Mouse (Mus musculus): ENCODE results near the gene Ntng1. TPM values are rescaled to one million over a fixed set of nuclear protein-coding genes. Genes with fewer than 3 reads are reported as not detected.

Gene Ntng1
- polyA plus RNA-seq, 1 experiment from 2014 or later = 0.94 TPM

GRCm38 (mm10) chr3:109871986-109872385 lies 271.8 kb downstream of the Ntng1 start:
- H3K27ac ChIP-seq = no peak overlapping the region
- WGBS = 90% methylated on average over 17 of the region's 17 CpGs

DNA sequence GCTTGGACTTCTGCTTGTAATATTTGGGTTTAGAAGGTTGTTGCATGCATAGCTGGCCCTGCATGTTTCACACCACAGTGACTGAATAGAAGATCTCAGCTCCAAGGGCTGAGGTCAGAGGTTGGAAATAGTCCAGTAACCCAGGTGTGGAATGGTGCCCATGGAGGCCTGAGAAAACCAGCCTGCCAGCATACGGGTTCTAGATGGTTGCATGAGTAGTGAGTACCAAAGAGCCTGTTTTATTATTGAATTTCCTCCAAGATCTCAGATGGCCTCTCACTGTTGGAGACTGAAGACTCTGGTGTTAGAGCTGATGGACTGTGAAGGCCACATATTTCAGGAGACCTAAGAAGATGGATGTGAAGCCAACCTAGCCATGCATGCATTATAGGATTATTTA lies 285.5 kb downstream of the Ntng1 start:
- Histone ChIP-seq H3K27ac (no peak overlapping the region), H3K9me3 (replicated peaks) (no peaks in the 10 kb centered on the region), H3K36me3 (no peaks in the 10 kb centered on the region), H3K4me3 (no peak overlapping the region), H3K4me1 (no peaks in the 10 kb centered on the region), H3K27me3 (ENCODE audit: low read depth, poor library complexity, severe bottlenecking) (no peaks in the 10 kb centered on the region)
- no peak for DNase-seq (ENCODE audit: low spot score)
- 95% methylated on average over 1 of the region's 1 CpGs for WGBS

More at GRCm38 (mm10) chr3:109871986-109872385, 271.8 kb downstream of the Ntng1 start:
- Histone ChIP-seq H3K36me3 (no peaks in the 10 kb centered on the region), H3K9me3 (replicated peaks) (no peaks in the 10 kb centered on the region), H3K27me3 (ENCODE audit: low read depth, poor library complexity, severe bottlenecking) (peaks cover 6% of the 10 kb centered on the region; the same call in 1 of the 2 replicates), H3K4me1 (peaks cover 9% of the 10 kb centered on the region; the same call in 1 of the 2 replicates), H3K4me3 (no peak overlapping the region)
- DNase-seq (ENCODE audit: low spot score) = no peak

GRCm38 (mm10) chr3:109854449-109855155 lies 289.2 kb downstream of the Ntng1 start:
- DNase-seq (ENCODE audit: low spot score) = no peak
- no peak overlapping the region for H3K27ac ChIP-seq
- WGBS = 89% methylated on average over 9 of the region's 9 CpGs
- H3K4me1 ChIP-seq = no peaks in the 10 kb centered on the region
- no peak overlapping the region for H3K4me3 ChIP-seq
- H3K27me3 ChIP-seq (ENCODE audit: low read depth, poor library complexity, severe bottlenecking) = no peaks in the 10 kb centered on the region
- H3K36me3 ChIP-seq = no peaks in the 10 kb centered on the region
- no peaks in the 10 kb centered on the region for H3K9me3 ChIP-seq (replicated peaks)

DNA sequence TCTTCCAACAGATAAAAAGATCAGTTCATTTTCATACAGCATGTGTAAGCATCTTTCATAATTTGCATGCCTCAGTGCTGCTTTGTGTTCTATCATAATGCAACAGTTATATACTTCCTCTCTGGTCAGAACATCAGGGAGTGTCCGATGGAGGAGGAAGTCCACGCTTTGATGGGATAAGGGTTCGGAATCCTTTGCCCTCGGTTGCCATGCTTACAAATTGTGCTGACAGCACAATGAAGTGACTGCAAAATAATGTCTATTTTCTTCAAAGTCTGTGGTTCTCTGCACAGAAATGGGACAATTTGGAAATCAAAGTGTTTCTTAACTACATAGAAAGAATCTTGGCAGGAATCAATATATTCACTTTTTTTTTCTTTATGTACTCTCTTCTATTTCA lies 297.2 kb downstream of the Ntng1 start:
- H3K4me3 ChIP-seq = no peak overlapping the region
- no peak for DNase-seq (ENCODE audit: low spot score)
- WGBS = 74% methylated on average over 4 of the region's 4 CpGs
- H3K27ac ChIP-seq = no peak overlapping the region
- no peaks in the 10 kb centered on the region for H3K9me3 ChIP-seq (replicated peaks)
- H3K36me3 ChIP-seq = no peaks in the 10 kb centered on the region
- H3K4me1 ChIP-seq = no peaks in the 10 kb centered on the region
- H3K27me3 ChIP-seq (ENCODE audit: low read depth, poor library complexity, severe bottlenecking) = no peaks in the 10 kb centered on the region

DNA sequence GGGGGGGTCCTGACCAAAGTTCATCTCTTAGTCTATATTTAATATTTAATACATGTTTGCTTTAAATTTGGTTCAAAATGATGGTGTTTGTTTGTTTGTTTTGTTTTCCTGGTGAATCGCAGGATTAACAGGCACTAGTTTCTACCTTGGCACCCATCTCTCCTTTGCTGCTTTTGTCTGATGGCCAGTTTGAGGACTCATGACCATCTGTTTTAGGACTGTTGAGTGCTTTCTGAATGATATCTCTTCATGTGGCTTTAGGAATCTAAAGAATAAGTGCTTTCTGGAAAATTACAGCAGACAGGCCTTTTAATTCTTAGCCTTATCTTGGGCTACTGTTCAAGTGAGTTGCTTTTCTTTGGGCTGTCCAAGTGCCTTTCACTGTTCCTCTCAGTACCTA lies 318.0 kb downstream of the Ntng1 start:
- H3K4me3 ChIP-seq = no peak overlapping the region
- no peaks in the 10 kb centered on the region for H3K27me3 ChIP-seq (ENCODE audit: low read depth, poor library complexity, severe bottlenecking)
- H3K9me3 ChIP-seq (replicated peaks) = no peaks in the 10 kb centered on the region
- no peaks in the 10 kb centered on the region for H3K4me1 ChIP-seq
- H3K36me3 ChIP-seq = no peaks in the 10 kb centered on the region
- no peak for DNase-seq (ENCODE audit: low spot score)
- 98% methylated on average over 1 of the region's 1 CpGs for WGBS
- no peak overlapping the region for H3K27ac ChIP-seq

- Histone ChIP-seq H3K27me3 (ENCODE audit: low read depth, poor library complexity, severe bottlenecking) (no peaks in the 10 kb centered on the region), H3K4me1 (no peaks in the 10 kb centered on the region), H3K27ac (no peak overlapping the region), H3K9me3 (replicated peaks) (no peaks in the 10 kb centered on the region), H3K36me3 (no peaks in the 10 kb centered on the region), H3K4me3 (no peak overlapping the region)
- DNase-seq (ENCODE audit: low spot score) = no peak
- WGBS = 82% methylated on average over 2 of the region's 2 CpGs
Measured at GRCm38 (mm10) chr3:109822803-109823474, 320.9 kb downstream of the Ntng1 start.

- 85% methylated on average over 2 of the region's 2 CpGs for WGBS
- Histone ChIP-seq H3K4me1 (no peaks in the 10 kb centered on the region), H3K4me3 (no peak overlapping the region), H3K9me3 (replicated peaks) (no peaks in the 10 kb centered on the region), H3K27me3 (ENCODE audit: low read depth, poor library complexity, severe bottlenecking) (no peaks in the 10 kb centered on the region), H3K36me3 (no peaks in the 10 kb centered on the region), H3K27ac (no peak overlapping the region)
- no peak for DNase-seq (ENCODE audit: low spot score)
Measured at GRCm38 (mm10) chr3:109818821-109819685, 324.8 kb downstream of the Ntng1 start.

GRCm38 (mm10) chr3:109809065-109809464 lies 334.7 kb downstream of the Ntng1 start:
- H3K4me3 ChIP-seq = no peak overlapping the region
- no peak for DNase-seq (ENCODE audit: low spot score)
- no peaks in the 10 kb centered on the region for H3K36me3 ChIP-seq
- no peaks in the 10 kb centered on the region for H3K9me3 ChIP-seq (replicated peaks)
- 86% methylated on average over 1 of the region's 1 CpGs for WGBS
- H3K27ac ChIP-seq = no peak overlapping the region
- H3K4me1 ChIP-seq = no peaks in the 10 kb centered on the region
- no peaks in the 10 kb centered on the region for H3K27me3 ChIP-seq (ENCODE audit: low read depth, poor library complexity, severe bottlenecking)

DNA sequence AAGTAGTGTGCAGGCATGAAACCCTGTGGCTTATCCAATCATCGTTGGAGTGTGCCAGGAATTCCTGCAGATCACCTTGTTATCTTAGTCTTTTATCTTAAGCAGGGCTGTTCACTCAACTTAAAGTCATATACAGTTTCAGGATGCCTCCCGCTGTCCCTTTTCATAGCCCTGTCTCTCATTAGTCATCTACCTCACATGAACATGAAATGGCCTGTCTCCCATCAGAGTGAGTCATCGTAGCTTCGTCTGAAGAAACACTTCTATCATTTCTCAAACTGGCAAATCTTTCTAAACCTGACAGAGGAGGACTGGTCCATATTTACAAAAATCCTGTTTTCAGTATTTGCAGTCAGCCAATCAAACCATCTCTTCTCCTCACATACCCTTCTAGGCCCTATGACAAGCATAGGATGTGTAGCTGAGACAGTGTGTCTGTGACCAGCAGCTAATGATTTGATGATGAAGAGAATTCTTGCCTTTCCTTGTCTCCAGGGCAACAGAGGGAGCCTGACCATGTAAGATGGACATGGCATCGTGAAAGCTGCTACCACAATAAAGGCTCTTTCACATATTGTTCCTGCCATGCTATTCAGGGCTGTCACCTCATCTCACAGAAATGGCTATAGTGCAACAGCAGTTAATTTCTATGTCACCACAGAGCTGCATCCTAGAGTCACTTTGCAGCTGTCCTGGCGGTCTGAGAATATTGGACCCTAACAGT lies 336.4 kb downstream of the Ntng1 start:
- Histone ChIP-seq H3K27me3 (ENCODE audit: low read depth, poor library complexity, severe bottlenecking) (no peaks in the 10 kb centered on the region), H3K4me1 (no peaks in the 10 kb centered on the region), H3K36me3 (no peaks in the 10 kb centered on the region), H3K4me3 (no peak overlapping the region), H3K9me3 (replicated peaks) (no peaks in the 10 kb centered on the region), H3K27ac (no peak overlapping the region)
- WGBS = 86% methylated on average over 6 of the region's 6 CpGs
- no peak for DNase-seq (ENCODE audit: low spot score)

DNA sequence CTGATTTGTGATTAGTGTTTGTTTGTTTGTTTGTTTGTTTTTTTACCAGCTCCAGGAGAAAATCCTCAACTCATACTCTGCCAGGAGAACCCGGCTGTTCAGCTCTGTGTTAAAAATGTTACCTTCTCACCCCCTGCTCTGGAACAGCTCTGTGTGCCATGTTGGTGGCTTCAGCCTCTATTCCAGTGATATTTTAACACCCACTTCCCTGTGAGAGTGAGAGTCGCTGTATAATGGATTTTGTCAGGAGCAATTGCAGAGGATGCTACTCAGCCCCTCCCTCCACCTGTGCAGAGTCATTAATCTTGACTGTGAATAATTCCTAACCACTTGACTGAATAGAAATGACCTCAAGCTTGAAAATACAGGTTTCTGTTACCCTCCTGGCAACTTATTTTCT lies 339.7 kb downstream of the Ntng1 start:
- Histone ChIP-seq H3K27me3 (ENCODE audit: low read depth, poor library complexity, severe bottlenecking) (no peaks in the 10 kb centered on the region), H3K36me3 (no peaks in the 10 kb centered on the region), H3K4me1 (no peaks in the 10 kb centered on the region), H3K4me3 (no peak overlapping the region), H3K9me3 (replicated peaks) (no peaks in the 10 kb centered on the region), H3K27ac (no peak overlapping the region)
- DNase-seq (ENCODE audit: low spot score) = no peak
- 70% methylated on average over 2 of the region's 2 CpGs for WGBS

GRCm38 (mm10) chr3:109803616-109804015 lies 340.2 kb downstream of the Ntng1 start:
- Histone ChIP-seq H3K36me3 (no peaks in the 10 kb centered on the region), H3K9me3 (replicated peaks) (no peaks in the 10 kb centered on the region), H3K4me1 (no peaks in the 10 kb centered on the region), H3K27ac (no peak overlapping the region), H3K4me3 (no peak overlapping the region), H3K27me3 (ENCODE audit: low read depth, poor library complexity, severe bottlenecking) (no peaks in the 10 kb centered on the region)
- WGBS = 74% methylated on average over 3 of the region's 3 CpGs
- no peak for DNase-seq (ENCODE audit: low spot score)

DNA sequence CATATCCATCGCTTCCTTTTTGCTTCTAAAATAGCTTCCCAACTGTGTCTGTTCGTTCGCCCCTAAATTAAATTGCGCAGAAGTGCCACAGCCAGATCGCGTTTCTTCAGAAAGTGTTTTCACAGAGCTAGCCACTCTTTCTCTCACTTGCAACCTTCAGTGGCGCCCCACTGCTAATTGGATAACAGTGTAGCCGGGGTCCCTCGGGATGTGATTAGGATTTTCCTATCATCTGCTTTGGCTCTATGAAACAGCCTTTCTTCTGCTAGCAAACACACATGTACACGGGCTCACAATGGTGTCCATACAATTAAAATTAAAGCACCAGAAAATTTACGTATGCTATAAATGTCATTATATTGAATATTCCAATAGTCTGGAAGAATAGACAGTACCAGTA lies 346.5 kb downstream of the Ntng1 start:
- H3K4me1 ChIP-seq = no peaks in the 10 kb centered on the region
- H3K27me3 ChIP-seq (ENCODE audit: low read depth, poor library complexity, severe bottlenecking) = peaks cover 2% of the 10 kb centered on the region; the same call in 1 of the 2 replicates
- no peak overlapping the region for H3K27ac ChIP-seq
- no peaks in the 10 kb centered on the region for H3K36me3 ChIP-seq
- H3K4me3 ChIP-seq = no peak overlapping the region
- H3K9me3 ChIP-seq (replicated peaks) = no peaks in the 10 kb centered on the region
- DNase-seq (ENCODE audit: low spot score) = no peak
- WGBS = 86% methylated on average over 11 of the region's 11 CpGs

Data from limb, embryonic 10.5 days (tissue).